Mouse (Mus musculus) thymus, postnatal 4 days (tissue): ENCODE measurements around the gene Srarp.

ENCODE experiments used
- DNase-seq: peaks from one replicate; pipeline ENCODE4 v3.0.0; 2021

Srarp gene

GRCm38 (mm10) chr4:141387093-141387784 is 48.7 kb downstream of the Srarp start:
- peak; percentile 86 for DNase-seq

- DNase-seq = no peak
Measured at GRCm38 (mm10) chr4:141386150-141386549, 49.8 kb downstream of the Srarp start.

- DNase-seq = peak; percentile 53
Measured at GRCm38 (mm10) chr4:141385275-141385674, 50.6 kb downstream of the Srarp start.
